In the genomic region with DNA sequence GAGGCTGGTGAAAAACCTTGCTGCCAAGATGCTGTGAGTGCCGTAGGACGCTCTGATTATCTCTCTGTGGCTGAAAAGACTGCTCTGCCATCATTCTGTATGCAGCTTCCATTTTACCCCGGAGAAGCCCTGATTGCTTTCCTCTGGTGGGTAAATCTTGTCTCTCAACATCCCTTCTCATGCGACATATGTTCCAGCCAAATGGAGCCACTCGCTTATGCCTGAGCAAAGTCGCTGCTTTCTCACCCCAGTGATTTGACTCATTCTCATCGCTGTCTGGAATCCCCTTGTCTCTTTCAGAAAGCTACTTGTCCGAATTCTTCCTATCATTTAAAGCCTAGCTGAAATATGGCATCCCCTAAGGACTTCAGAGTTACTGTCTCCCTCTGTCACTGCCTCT, we compare ENCODE assay signal across 26 mouse cellular contexts.
DNase-seq lines count a peak whose midpoint lies in the region; ATAC-seq lines count a peak whose summit lies in the region.
"Had no signal": no experiment of that assay in that cellular context is flagged by ENCODE, and none has a peak within 500 bp of the region (broad histone marks: within the 10 kb centered on the region; RNA-seq: fewer than 3 reads in every experiment).

No protein-coding gene starts in this region.

- no peaks in the 10 kb centered on the region for H3K27me3 ChIP-seq in hindbrain, embryonic 13.5 days
- no peaks in the 10 kb centered on the region for H3K27me3 ChIP-seq in hindbrain, embryonic 14.5 days (ENCODE audit: control insufficient read depth, insufficient read depth, low read length)
- H3K27me3 ChIP-seq: liver, embryonic 15.5 days; lung, embryonic 15.5 days had no signal

- peak overlapping the region; percentile 67 for H3K27ac ChIP-seq in hindbrain, embryonic 13.5 days
- no peak overlapping the region for H3K27ac ChIP-seq in hindbrain, embryonic 14.5 days
- H3K27ac ChIP-seq: forebrain, embryonic 10.5 days; kidney, postnatal 0 days; layer of hippocampus, adult 2 months; limb, embryonic 10.5 days; liver, embryonic 15.5 days; lung, embryonic 15.5 days had no signal

- no peaks in the 10 kb centered on the region for H3K36me3 ChIP-seq in hindbrain, embryonic 13.5 days
- no peaks in the 10 kb centered on the region for H3K36me3 ChIP-seq in hindbrain, embryonic 14.5 days (replicated peaks; ENCODE audit: control insufficient read depth, insufficient read depth)
- H3K36me3 ChIP-seq: forebrain, embryonic 10.5 days; limb, embryonic 10.5 days; liver, embryonic 15.5 days; lung, embryonic 15.5 days had no signal

- DNase-seq in hindbrain, embryonic 14.5 days (ENCODE audit: low spot score): no peak
- DNase-seq in left cerebral cortex, adult 11 months (ENCODE audit: low spot score): peak; percentile 2
- DNase-seq in left cerebral cortex, postnatal 4 days: no peak
- peak; percentile 27 to 62 for DNase-seq in frontal cortex, adult 2 months (ENCODE audit: extremely low spot score in 1 of 2, low spot score in 1 of 2)
- DNase-seq in left cerebral cortex, postnatal 36 days (ENCODE audit: low spot score in 2 of 2): peak; percentile 15
- DNase-seq in cerebellum, postnatal 4 days (ENCODE audit: low spot score in 2 of 2): no peak
- no peak for DNase-seq in spleen, postnatal 36 days (ENCODE audit: low spot score in 2 of 2)
- DNase-seq: adrenal gland, postnatal 14 days; cerebellum, adult 11-12 months; cerebellum, postnatal 10 days; gastrocnemius, postnatal 10 days; kidney, adult 2 months; liver; lung, postnatal 4 days; midbrain, embryonic 14.5 days; thymus, adult 18-20 months; thymus, postnatal 36 days had no signal

- intact Hi-C loops in left cerebral cortex, postnatal 4 days (cut with DNase I): no loop called here
- intact Hi-C loops in left cerebral cortex, postnatal 36 days (cut with DNase I): no loop called here

- no peaks in the 10 kb centered on the region for H3K9me3 ChIP-seq in hindbrain, embryonic 13.5 days
- no peaks in the 10 kb centered on the region for H3K9me3 ChIP-seq in hindbrain, embryonic 14.5 days (ENCODE audit: control insufficient read depth, low read length)
- H3K9me3 ChIP-seq: forebrain, embryonic 10.5 days; limb, embryonic 10.5 days; liver, embryonic 15.5 days; lung, embryonic 15.5 days had no signal

- H3K4me2 ChIP-seq in hindbrain, embryonic 13.5 days: no peak overlapping the region
- no peak overlapping the region for H3K4me2 ChIP-seq in hindbrain, embryonic 14.5 days (replicated peaks)
- H3K4me2 ChIP-seq: heart, embryonic 11.5 days; liver, embryonic 15.5 days; lung, embryonic 15.5 days had no signal

- 80% methylated on average over 8 of the region's 8 CpGs for WGBS in hindbrain, embryonic 13.5 days
- WGBS in hindbrain, embryonic 14.5 days: 70% methylated on average over 8 of the region's 8 CpGs

- 0 out of 2 replicates have a peak, but pooled peaks cover 7% of the 10 kb centered on the region for H3K4me1 ChIP-seq in hindbrain, embryonic 13.5 days (replicated peaks)
- H3K4me1 ChIP-seq in hindbrain, embryonic 14.5 days (replicated peaks; ENCODE audit: control insufficient read depth, insufficient read depth, low read length): no peaks in the 10 kb centered on the region
- H3K4me1 ChIP-seq: limb, embryonic 10.5 days; liver, embryonic 15.5 days; lung, embryonic 15.5 days had no signal

- no peak overlapping the region for H3K9ac ChIP-seq in hindbrain, embryonic 13.5 days
- H3K9ac ChIP-seq in hindbrain, embryonic 14.5 days: no peak overlapping the region
- H3K9ac ChIP-seq: liver, embryonic 15.5 days; lung, embryonic 15.5 days had no signal

- no peak for ATAC-seq in hindbrain, embryonic 13.5 days (ENCODE audit: low FRiP score)
- no peak for ATAC-seq in hindbrain, embryonic 14.5 days (ENCODE audit: low FRiP score)
- ATAC-seq: CD4-positive, CD25-positive, alpha-beta regulatory T cell, adult 4 months had no signal

- no peak overlapping the region for H3K4me3 ChIP-seq in hindbrain, embryonic 13.5 days
- no peak overlapping the region for H3K4me3 ChIP-seq in hindbrain, embryonic 14.5 days (replicated peaks; ENCODE audit: low read length)
- H3K4me3 ChIP-seq: forebrain, embryonic 10.5 days; layer of hippocampus, adult 2 months; limb, embryonic 10.5 days; liver, embryonic 15.5 days; lung, embryonic 15.5 days had no signal

Comparison
In these comparisons a context has a peak if more than half of its experiments do, and no peak if none do; other contexts are left out.
1. DNase-seq: peak in left cerebral cortex, adult 11 months (single experiment), frontal cortex, adult 2 months (2 of 2) and left cerebral cortex, postnatal 36 days (2 of 2); none in hindbrain, embryonic 14.5 days (single experiment), left cerebral cortex, postnatal 4 days (single experiment), cerebellum, postnatal 4 days (0 of 2) and spleen, postnatal 36 days (0 of 2).